Mouse (Mus musculus) layer of hippocampus, adult 8-10 months (tissue): ENCODE results near the gene Rrbp1. TPM values are rescaled to one million over a fixed set of nuclear protein-coding genes. Genes with fewer than 3 reads are reported as not detected.

Experiments
- DNase-seq, 2 experiments: peaks; one replicate each; pipeline ENCODE4 v3.0.0; 2022; ENCODE audit warnings: low spot score in 2 of 2
- total RNA-seq, 4 experiments: library from RNA; stranded (reverse); gene quantifications; 2 replicates each; pipeline ENCODE4 v1.2.4; 2022

The Rrbp1 gene
- total RNA-seq, result 10 to 100 TPM; 46.6 to 98.4 (median 68.6) TPM

GRCm38 (mm10) chr2:144011080-144011551, at the start of gene Rrbp1:
Gene Rrbp1 (minus strand): TSS chr2:144011263.
- DNase-seq, result peak; percentile 98 to 99

GRCm38 (mm10) chr2:144057735-144058134, 46.7 kb upstream of the Rrbp1 start:
- DNase-seq, result no peak

- DNase-seq, result peak; percentile 84 to 85
Observed at GRCm38 (mm10) chr2:144052410-144053065, 41.5 kb upstream of the Rrbp1 start.

- DNase-seq, result no peak
Observed at GRCm38 (mm10) chr2:144050861-144051260, 39.8 kb upstream of the Rrbp1 start.

GRCm38 (mm10) chr2:144050146-144050680, 39.1 kb upstream of the Rrbp1 start:
- no peak for DNase-seq

- no peak for DNase-seq
Observed at GRCm38 (mm10) chr2:144046916-144047315, 35.9 kb upstream of the Rrbp1 start.

- DNase-seq, result peak; percentile 16 to 18
Observed at GRCm38 (mm10) chr2:144045756-144046560, 34.9 kb upstream of the Rrbp1 start.

- peak; percentile 62 to 64 for DNase-seq
Observed at GRCm38 (mm10) chr2:144044726-144045125, 33.7 kb upstream of the Rrbp1 start.

- no peak for DNase-seq
Observed at GRCm38 (mm10) chr2:144032664-144033063, 21.6 kb upstream of the Rrbp1 start, which contains the start of gene Banf2. Gene Banf2 (plus strand): TSS chr2:144033059.

- no peak for DNase-seq
Observed at GRCm38 (mm10) chr2:144030791-144031190, 19.7 kb upstream of the Rrbp1 start.

- no peak for DNase-seq
Observed at GRCm38 (mm10) chr2:144026456-144026855, 15.4 kb upstream of the Rrbp1 start.

- no peak for DNase-seq
Observed at GRCm38 (mm10) chr2:144025361-144025760, 14.3 kb upstream of the Rrbp1 start.

GRCm38 (mm10) chr2:144022441-144022840, 11.4 kb upstream of the Rrbp1 start:
- no peak for DNase-seq

- DNase-seq, result no peak
Observed at GRCm38 (mm10) chr2:144019971-144020370, 8.9 kb upstream of the Rrbp1 start.

- DNase-seq, result no peak
Observed at GRCm38 (mm10) chr2:144015861-144016260, 4.8 kb upstream of the Rrbp1 start.

GRCm38 (mm10) chr2:144014481-144014880, 3.4 kb upstream of the Rrbp1 start:
- no peak for DNase-seq

GRCm38 (mm10) chr2:144014051-144014450, 3.0 kb upstream of the Rrbp1 start:
- DNase-seq, result no peak

GRCm38 (mm10) chr2:144010282-144011044, 600 bp downstream of the Rrbp1 start:
- DNase-seq, result peak; percentile 59 to 63

GRCm38 (mm10) chr2:144009551-144010281, 1.3 kb downstream of the Rrbp1 start:
- DNase-seq, result peak in 1 of 2 experiments; percentile 22

- DNase-seq, result no peak
Observed at GRCm38 (mm10) chr2:144009081-144009480, 2.0 kb downstream of the Rrbp1 start.

GRCm38 (mm10) chr2:144007211-144007610, 3.9 kb downstream of the Rrbp1 start:
- DNase-seq, result no peak
